Mouse (Mus musculus) frontal cortex, postnatal 25 days (tissue): ENCODE measurements at regions not wholly inside any gene's neighbourhood (a gene's known extent, or its start where the extent isn't known, plus 50 kb on each side); places are given as distances from the start of the nearest gene placed in this dataset.
A peak's percentile ranks its signal among the peaks of the same experiment; 100 is the strongest.

ENCODE experiments used
- DNase-seq, 2 experiments: peaks; one replicate each; pipeline ENCODE4 v3.0.0; 2022; ENCODE audit warnings: low spot score in 2 of 2

- DNase-seq, result no peak
Measured at GRCm38 (mm10) chr5:79966241-79966640, 1053.7 kb upstream of the Adgrl3 start.

- no peak for DNase-seq
Measured at GRCm38 (mm10) chr5:80005470-80005869, 1014.5 kb upstream of the Adgrl3 start.

- peak in 1 of 2 experiments; percentile 9 for DNase-seq
Measured at GRCm38 (mm10) chr5:80038876-80039275, 981.1 kb upstream of the Adgrl3 start.

- no peak for DNase-seq
Measured at GRCm38 (mm10) chr5:80039431-80039830, 980.5 kb upstream of the Adgrl3 start.
